Mouse (Mus musculus): ENCODE measurements at regions not wholly inside any gene's neighbourhood (a gene's known extent, or its start where the extent isn't known, plus 50 kb on each side); places are given as distances from the start of the nearest gene placed in this dataset.
"Not testable (repeated sequence)": the region's sequence is repeated elsewhere in the genome, so short reads cannot be mapped to it uniquely, and the experiment has no call there.

- H3K36me3 ChIP-seq (ENCODE audit: control insufficient read depth, insufficient read depth) = no peaks in the 10 kb centered on the region
- H3K4me2 ChIP-seq (replicated peaks; ENCODE audit: low read depth) = no peak overlapping the region
- no peak for ATAC-seq
- no peaks in the 10 kb centered on the region for H3K4me1 ChIP-seq (replicated peaks; ENCODE audit: control insufficient read depth, insufficient read depth, low read length)
- H3K4me3 ChIP-seq (ENCODE audit: low read depth, low read length) = no peak overlapping the region
- H3K9ac ChIP-seq (ENCODE audit: low read depth, low read length) = no peak overlapping the region
- no peak overlapping the region for H3K27ac ChIP-seq (ENCODE audit: low read depth, low read length)
- H3K27me3 ChIP-seq (replicated peaks; ENCODE audit: control insufficient read depth, insufficient read depth, low read length) = no peaks in the 10 kb centered on the region
- 68% methylated on average over 1 of the region's 1 CpGs for WGBS
- no peak for TF ChIP-seq CTCF (IDR thresholded peaks at IDR 0.05; ENCODE audit: low read depth)
- no peaks in the 10 kb centered on the region for H3K9me3 ChIP-seq (ENCODE audit: control insufficient read depth)
Observed at GRCm38 (mm10) chr12:9732921-9733320, 163.0 kb downstream of the Osr1 start.

DNA sequence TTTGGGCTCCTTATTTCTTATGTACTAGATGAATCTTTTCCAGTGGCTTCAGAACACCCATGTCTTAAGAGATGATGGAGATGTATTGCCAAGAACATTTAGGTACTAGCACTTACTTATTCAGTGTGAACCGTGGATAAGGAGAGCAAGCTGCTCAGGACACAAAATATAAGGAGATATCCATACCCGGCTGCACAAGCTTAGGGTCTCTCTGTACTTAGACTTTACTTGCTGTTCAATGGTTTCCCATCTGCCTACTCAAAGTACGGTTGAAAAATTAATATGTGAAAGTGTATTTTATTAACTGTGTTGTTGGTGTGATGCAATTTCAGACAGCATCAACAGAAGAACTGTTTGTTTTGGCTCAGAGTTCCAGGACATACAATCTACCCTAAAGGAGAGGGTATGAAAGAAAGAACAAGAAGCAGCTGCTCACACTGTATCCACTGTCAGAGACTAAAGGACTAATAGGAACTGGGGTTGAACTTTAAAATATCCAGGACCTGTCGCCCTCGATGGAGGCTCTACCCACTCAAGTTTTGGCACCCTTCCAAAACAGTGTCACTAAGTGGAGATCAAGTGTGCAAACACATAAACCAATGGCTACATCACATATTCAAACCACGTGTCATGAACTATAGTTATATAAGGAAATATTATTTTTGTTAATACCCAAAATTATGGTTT is 174.9 kb downstream of the Osr1 start:
- Histone ChIP-seq H3K9ac (ENCODE audit: low read depth, low read length) (no peak overlapping the region), H3K4me1 (replicated peaks; ENCODE audit: control insufficient read depth, insufficient read depth, low read length) (no peaks in the 10 kb centered on the region), H3K4me3 (ENCODE audit: low read depth, low read length) (no peak overlapping the region), H3K27me3 (replicated peaks; ENCODE audit: control insufficient read depth, insufficient read depth, low read length) (no peaks in the 10 kb centered on the region), H3K27ac (ENCODE audit: low read depth, low read length) (no peak overlapping the region), H3K4me2 (replicated peaks; ENCODE audit: low read depth) (no peak overlapping the region), H3K9me3 (ENCODE audit: control insufficient read depth) (no peaks in the 10 kb centered on the region), H3K36me3 (ENCODE audit: control insufficient read depth, insufficient read depth) (no peaks in the 10 kb centered on the region)
- 65% methylated on average over 6 of the region's 6 CpGs for WGBS
- no peak for TF ChIP-seq CTCF (IDR thresholded peaks at IDR 0.05; ENCODE audit: low read depth)
- ATAC-seq = no peak

DNA sequence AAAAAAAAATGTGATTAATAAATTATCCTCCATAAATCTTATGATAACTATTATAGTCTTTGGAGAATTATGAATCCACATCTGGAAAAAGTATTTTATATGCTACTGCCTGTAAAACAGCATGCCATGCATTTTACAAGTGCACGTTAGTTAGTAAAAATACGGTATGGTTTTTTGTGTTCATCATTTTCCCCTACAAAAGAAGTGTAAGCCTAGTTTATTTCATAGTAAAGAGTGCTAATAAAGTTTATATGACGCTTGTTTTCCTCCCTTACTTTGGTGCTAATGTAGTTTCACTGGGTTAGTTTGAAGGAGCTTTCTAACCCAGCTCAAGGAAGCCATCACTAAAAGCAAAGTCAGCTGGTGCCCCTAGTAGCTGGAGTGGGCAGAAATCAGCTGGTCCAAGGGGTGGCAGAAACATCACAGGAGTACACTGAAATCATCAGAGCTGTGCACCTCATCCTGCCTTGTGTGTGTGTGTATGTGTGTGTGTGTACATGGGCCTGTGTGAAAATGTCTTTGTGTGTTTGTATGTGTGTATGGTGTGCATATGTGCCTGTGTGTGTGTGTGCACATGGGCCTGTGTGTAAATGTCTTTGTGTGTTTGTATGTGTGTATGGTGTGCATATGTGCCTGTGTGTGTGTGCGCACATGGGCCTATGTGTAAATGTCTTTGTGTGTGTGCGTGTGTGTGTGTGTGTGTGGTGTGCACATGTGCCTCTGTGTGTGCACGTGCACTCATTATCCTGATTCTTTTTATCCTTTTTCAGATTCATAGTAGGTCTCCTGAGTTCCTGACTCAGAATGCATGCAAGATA is 181.6 kb downstream of the Osr1 start:
- Histone ChIP-seq H3K4me1 (replicated peaks; ENCODE audit: control insufficient read depth, insufficient read depth, low read length) (no peaks in the 10 kb centered on the region), H3K4me2 (replicated peaks; ENCODE audit: low read depth) (no peak overlapping the region), H3K36me3 (ENCODE audit: control insufficient read depth, insufficient read depth) (no peaks in the 10 kb centered on the region), H3K9ac (ENCODE audit: low read depth, low read length) (no peak overlapping the region), H3K27me3 (replicated peaks; ENCODE audit: control insufficient read depth, insufficient read depth, low read length) (no peaks in the 10 kb centered on the region), H3K9me3 (ENCODE audit: control insufficient read depth) (no peaks in the 10 kb centered on the region), H3K27ac (ENCODE audit: low read depth, low read length) (no peak overlapping the region), H3K4me3 (ENCODE audit: low read depth, low read length) (no peak overlapping the region)
- TF ChIP-seq CTCF (IDR thresholded peaks at IDR 0.05; ENCODE audit: low read depth) = no peak
- 87% methylated on average over 6 of the region's 6 CpGs for WGBS
- ATAC-seq = no peak

DNA sequence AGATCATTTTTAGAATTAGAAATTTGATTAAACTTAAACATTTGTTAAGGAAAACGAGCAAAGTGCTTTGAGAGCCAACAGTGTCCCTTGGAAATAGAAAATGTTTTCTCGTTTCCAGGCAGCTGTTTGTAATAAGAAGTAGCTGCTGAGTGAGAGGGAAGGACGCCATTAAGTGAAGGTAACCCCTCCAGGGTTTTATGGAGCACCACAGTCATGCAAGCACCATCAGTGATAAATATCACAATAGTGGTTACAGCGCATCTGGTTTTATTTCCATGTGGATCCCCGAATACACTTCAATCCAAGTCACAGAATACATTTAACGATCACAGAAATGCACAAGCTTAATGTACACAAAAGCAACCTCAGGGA is 182.1 kb downstream of the Osr1 start:
- Histone ChIP-seq H3K4me2 (replicated peaks; ENCODE audit: low read depth) (no peak overlapping the region), H3K9me3 (ENCODE audit: control insufficient read depth) (no peaks in the 10 kb centered on the region), H3K36me3 (ENCODE audit: control insufficient read depth, insufficient read depth) (no peaks in the 10 kb centered on the region), H3K4me3 (ENCODE audit: low read depth, low read length) (no peak overlapping the region), H3K9ac (ENCODE audit: low read depth, low read length) (no peak overlapping the region), H3K27ac (ENCODE audit: low read depth, low read length) (no peak overlapping the region), H3K27me3 (replicated peaks; ENCODE audit: control insufficient read depth, insufficient read depth, low read length) (no peaks in the 10 kb centered on the region), H3K4me1 (replicated peaks; ENCODE audit: control insufficient read depth, insufficient read depth, low read length) (no peaks in the 10 kb centered on the region)
- ATAC-seq = no peak
- no peak for TF ChIP-seq CTCF (IDR thresholded peaks at IDR 0.05; ENCODE audit: low read depth)
- 67% methylated on average over 6 of the region's 6 CpGs for WGBS

DNA sequence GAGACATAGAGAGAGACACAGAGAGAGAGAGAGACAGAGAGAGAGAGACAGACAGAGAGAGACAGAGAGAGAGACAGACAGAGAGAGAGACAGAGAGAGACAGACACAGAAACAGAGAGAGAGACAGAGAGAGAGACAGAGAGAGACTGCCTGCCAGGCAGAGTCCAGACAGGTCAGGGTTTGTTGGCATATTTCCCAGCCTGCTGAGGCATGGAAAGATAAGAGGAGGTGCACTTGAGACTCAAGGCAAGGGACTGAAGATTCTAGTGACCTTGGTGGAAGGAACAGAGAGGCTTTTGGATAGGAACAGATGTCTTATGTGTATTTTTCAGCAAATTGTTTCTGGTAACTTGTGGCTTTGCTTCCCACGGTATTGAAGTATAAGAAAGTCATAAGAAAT is 186.5 kb downstream of the Osr1 start:
- Histone ChIP-seq H3K4me2 (replicated peaks; ENCODE audit: low read depth) (no peak overlapping the region), H3K36me3 (ENCODE audit: control insufficient read depth, insufficient read depth) (no peaks in the 10 kb centered on the region), H3K9ac (ENCODE audit: low read depth, low read length) (no peak overlapping the region), H3K27me3 (replicated peaks; ENCODE audit: control insufficient read depth, insufficient read depth, low read length) (no peaks in the 10 kb centered on the region), H3K27ac (ENCODE audit: low read depth, low read length) (no peak overlapping the region), H3K4me1 (replicated peaks; ENCODE audit: control insufficient read depth, insufficient read depth, low read length) (no peaks in the 10 kb centered on the region), H3K4me3 (ENCODE audit: low read depth, low read length) (no peak overlapping the region), H3K9me3 (ENCODE audit: control insufficient read depth) (no peaks in the 10 kb centered on the region)
- no peak for TF ChIP-seq CTCF (IDR thresholded peaks at IDR 0.05; ENCODE audit: low read depth)
- no peak for ATAC-seq
- WGBS = 58% methylated on average over 1 of the region's 1 CpGs

DNA sequence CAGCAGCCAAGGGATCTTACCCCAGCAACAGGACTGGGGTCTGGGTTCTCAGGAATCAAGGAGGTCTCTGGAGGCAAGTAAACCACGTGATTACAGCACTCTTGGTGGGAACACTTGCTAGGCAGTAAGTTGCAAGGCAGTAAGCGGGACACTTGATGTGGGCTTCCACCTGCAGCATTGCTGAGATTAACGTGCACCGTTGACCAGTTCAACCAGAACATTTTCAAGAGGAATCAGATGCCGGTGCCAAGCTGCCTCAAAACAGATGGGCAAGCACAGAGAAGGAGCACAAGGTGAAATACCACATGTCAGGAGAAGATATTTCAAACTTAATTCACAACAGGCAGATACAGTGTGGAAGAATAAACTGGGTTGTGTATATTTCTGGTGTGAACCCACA is 190.9 kb downstream of the Osr1 start:
- WGBS = 65% methylated on average over 5 of the region's 5 CpGs
- Histone ChIP-seq H3K4me1 (replicated peaks; ENCODE audit: control insufficient read depth, insufficient read depth, low read length) (no peaks in the 10 kb centered on the region), H3K9ac (ENCODE audit: low read depth, low read length) (no peak overlapping the region), H3K36me3 (ENCODE audit: control insufficient read depth, insufficient read depth) (no peaks in the 10 kb centered on the region), H3K27ac (ENCODE audit: low read depth, low read length) (no peak overlapping the region), H3K27me3 (replicated peaks; ENCODE audit: control insufficient read depth, insufficient read depth, low read length) (no peaks in the 10 kb centered on the region), H3K9me3 (ENCODE audit: control insufficient read depth) (no peaks in the 10 kb centered on the region), H3K4me2 (replicated peaks; ENCODE audit: low read depth) (no peak overlapping the region), H3K4me3 (ENCODE audit: low read depth, low read length) (no peak overlapping the region)
- TF ChIP-seq CTCF (IDR thresholded peaks at IDR 0.05; ENCODE audit: low read depth) = no peak
- no peak for ATAC-seq

GRCm38 (mm10) chr12:9762291-9762811 is 192.4 kb downstream of the Osr1 start:
- H3K4me1 ChIP-seq (replicated peaks; ENCODE audit: control insufficient read depth, insufficient read depth, low read length); ATAC-seq; H3K36me3 ChIP-seq (ENCODE audit: control insufficient read depth, insufficient read depth); H3K4me3 ChIP-seq (ENCODE audit: low read depth, low read length); H3K4me2 ChIP-seq (replicated peaks; ENCODE audit: low read depth); H3K27ac ChIP-seq (ENCODE audit: low read depth, low read length); H3K9me3 ChIP-seq (ENCODE audit: control insufficient read depth); H3K27me3 ChIP-seq (replicated peaks; ENCODE audit: control insufficient read depth, insufficient read depth, low read length); H3K9ac ChIP-seq (ENCODE audit: low read depth, low read length): not testable (repeated sequence)
- WGBS = 56% methylated on average over 2 of the region's 2 CpGs
